Mouse (Mus musculus): ENCODE results near the gene Fkbp15. TPM values are rescaled to one million over a fixed set of nuclear protein-coding genes. Genes with fewer than 3 reads are reported as not detected.

The Fkbp15 gene
- total and polyA plus RNA-seq, 2 experiments from 2014 or later, result 11.8 to 34.3 TPM

DNA sequence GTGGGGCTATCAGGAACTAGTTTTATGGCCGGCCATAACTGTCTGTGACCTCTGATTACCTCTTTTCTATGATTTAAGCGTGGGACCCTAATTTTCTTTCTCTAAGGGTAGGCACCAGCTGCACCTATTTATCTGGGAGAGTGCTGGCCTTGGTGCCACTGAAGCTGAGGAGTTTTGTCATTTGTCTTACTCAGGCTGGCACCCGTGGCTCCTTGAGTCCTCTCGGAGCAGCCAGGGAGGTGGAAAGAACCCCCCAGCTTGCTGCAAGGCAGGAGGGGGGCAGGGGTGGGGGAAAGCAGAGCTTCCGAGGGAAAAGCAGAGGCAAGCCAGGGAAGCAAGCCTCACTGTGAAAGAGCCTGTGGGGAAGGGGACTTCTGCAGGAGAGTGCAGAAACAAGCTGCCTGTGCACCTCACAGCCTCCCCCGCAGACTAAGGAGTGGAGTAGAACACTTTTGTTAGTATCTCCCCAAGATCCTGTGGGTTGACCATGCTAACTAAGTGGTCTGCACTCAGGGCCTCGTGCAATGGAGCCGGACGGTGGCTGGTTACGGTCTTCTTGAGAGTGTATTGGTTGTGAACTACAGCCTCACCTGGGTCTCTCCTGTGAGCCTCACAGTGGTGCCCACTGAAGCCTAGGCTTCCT lies 67.0 kb downstream of the Fkbp15 start:
- Histone ChIP-seq H3K4me2 (ENCODE audit: low read depth, low read length) (no peak overlapping the region), H3K36me3 (replicated peaks; ENCODE audit: control insufficient read depth, insufficient read depth, low read length) (peaks cover 40% of the 10 kb centered on the region), H3K9ac (replicated peaks; ENCODE audit: low read depth, low read length) (no peak overlapping the region), H3K4me3 (ENCODE audit: low read depth, low read length) (no peak overlapping the region), H3K27me3 (ENCODE audit: control insufficient read depth, insufficient read depth, low read length) (no peaks in the 10 kb centered on the region), H3K27ac (ENCODE audit: low read depth) (no peak overlapping the region), H3K4me1 (ENCODE audit: control insufficient read depth, insufficient read depth) (peaks cover 12% of the 10 kb centered on the region), H3K9me3 (replicated peaks; ENCODE audit: control insufficient read depth, low read length) (no peaks in the 10 kb centered on the region)
- TF ChIP-seq EP300 (IDR thresholded peaks at IDR 0.05; ENCODE audit: low read depth), result no peak
- TF ChIP-seq CTCF (IDR thresholded peaks at IDR 0.05; ENCODE audit: low read depth), result no peak
- WGBS, result 79% methylated on average over 10 of the region's 10 CpGs
- DNase-seq (ENCODE audit: low spot score), result no peak
- no peak for ATAC-seq (ENCODE audit: insufficient read depth, low read depth)

DNA sequence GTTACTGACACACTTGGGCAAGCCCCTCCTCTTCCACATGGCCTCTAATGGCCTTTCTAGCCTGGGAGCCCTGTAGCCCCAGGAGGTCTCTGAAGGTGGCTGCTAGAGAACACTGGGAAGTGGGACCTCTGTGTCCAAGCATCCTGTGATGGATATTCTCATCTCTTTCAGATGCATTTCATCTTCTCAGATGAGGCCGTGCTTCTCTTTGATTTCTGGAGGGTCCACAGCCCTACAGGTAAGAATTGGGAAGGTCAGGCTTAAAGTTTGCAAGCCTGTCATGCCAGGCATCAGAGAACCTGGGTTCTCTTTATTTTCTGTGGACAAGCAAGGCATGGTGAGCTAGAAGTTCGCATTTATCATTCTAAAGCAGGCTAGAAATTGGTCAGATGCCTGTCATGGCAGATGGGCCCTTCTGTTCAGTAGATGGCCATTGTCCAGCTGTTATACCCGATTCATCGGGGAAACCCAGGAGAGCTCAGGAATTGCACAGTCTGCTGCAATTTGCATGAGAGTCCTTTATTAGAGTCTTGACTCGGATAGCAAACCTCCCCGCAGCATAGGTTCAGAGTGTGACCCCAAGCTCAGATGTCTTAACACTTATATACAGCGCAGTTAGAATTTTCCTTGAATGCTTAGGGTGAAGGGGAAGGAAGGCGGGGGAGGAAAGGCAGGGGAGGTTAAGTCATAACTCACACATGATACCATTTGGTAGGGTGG lies 67.7 kb downstream of the Fkbp15 start:
- no peak for DNase-seq (ENCODE audit: low spot score)
- ATAC-seq (ENCODE audit: insufficient read depth, low read depth), result no peak

DNA sequence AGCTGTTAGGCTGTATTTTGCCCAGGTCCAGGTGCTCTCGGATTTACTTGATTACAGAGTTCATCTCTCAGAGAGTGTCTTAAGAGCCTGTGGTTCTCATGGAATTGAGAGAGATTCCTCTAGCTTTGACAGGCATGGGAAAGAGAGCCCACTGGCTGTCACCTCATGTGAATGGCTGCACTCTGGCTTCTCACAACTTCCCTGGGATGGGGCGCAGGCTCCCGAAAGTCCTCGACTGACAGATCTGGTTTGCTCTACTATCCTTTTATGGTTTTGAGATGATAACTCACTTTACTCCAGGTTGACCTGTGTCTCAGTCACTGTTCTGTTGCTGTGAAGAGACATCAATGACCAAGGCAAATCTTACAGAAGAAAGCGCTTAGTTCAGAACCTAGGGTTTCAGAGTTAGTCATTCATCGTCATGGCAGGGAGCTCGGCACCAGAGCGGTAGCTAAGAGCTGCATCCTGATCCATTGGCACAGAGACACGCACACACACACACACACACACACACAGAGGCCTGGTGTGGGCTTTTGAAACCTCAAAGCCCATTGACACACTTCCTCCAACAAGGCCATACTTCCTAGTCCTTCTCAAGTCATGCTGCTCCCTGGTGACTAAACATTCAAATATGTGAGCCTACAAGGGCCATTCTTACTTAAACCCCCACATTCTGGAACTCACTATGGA lies 69.4 kb downstream of the Fkbp15 start:
- no peaks in the 10 kb centered on the region for H3K9me3 ChIP-seq (replicated peaks; ENCODE audit: control insufficient read depth, low read length)
- ATAC-seq (ENCODE audit: insufficient read depth, low read depth), result no peak
- WGBS, result 85% methylated on average over 9 of the region's 9 CpGs
- peaks cover 22% of the 10 kb centered on the region for H3K4me1 ChIP-seq (ENCODE audit: control insufficient read depth, insufficient read depth)
- no peak for DNase-seq (ENCODE audit: low spot score)
- no peak overlapping the region for H3K27ac ChIP-seq (ENCODE audit: low read depth)
- no peak overlapping the region for H3K4me3 ChIP-seq (ENCODE audit: low read depth, low read length)
- no peak overlapping the region for H3K9ac ChIP-seq (replicated peaks; ENCODE audit: low read depth, low read length)
- TF ChIP-seq CTCF (IDR thresholded peaks at IDR 0.05; ENCODE audit: low read depth) (no peak), EP300 (IDR thresholded peaks at IDR 0.05; ENCODE audit: low read depth) (no peak)
- no peaks in the 10 kb centered on the region for H3K27me3 ChIP-seq (ENCODE audit: control insufficient read depth, insufficient read depth, low read length)
- no peak overlapping the region for H3K4me2 ChIP-seq (ENCODE audit: low read depth, low read length)
- peaks cover 16% of the 10 kb centered on the region for H3K36me3 ChIP-seq (replicated peaks; ENCODE audit: control insufficient read depth, insufficient read depth, low read length)

More for the DNA sequence above, 67.7 kb downstream of the Fkbp15 start:
- 74% methylated on average over 8 of the region's 8 CpGs for WGBS
- Histone ChIP-seq H3K4me3 (ENCODE audit: low read depth, low read length) (no peak overlapping the region), H3K27me3 (ENCODE audit: control insufficient read depth, insufficient read depth, low read length) (no peaks in the 10 kb centered on the region), H3K36me3 (replicated peaks; ENCODE audit: control insufficient read depth, insufficient read depth, low read length) (peaks cover 33% of the 10 kb centered on the region), H3K4me1 (ENCODE audit: control insufficient read depth, insufficient read depth) (peaks cover 18% of the 10 kb centered on the region), H3K4me2 (ENCODE audit: low read depth, low read length) (no peak overlapping the region), H3K9me3 (replicated peaks; ENCODE audit: control insufficient read depth, low read length) (no peaks in the 10 kb centered on the region), H3K9ac (replicated peaks; ENCODE audit: low read depth, low read length) (no peak overlapping the region), H3K27ac (ENCODE audit: low read depth) (no peak overlapping the region)
- TF ChIP-seq EP300 (IDR thresholded peaks at IDR 0.05; ENCODE audit: low read depth), result no peak
- TF ChIP-seq CTCF (IDR thresholded peaks at IDR 0.05; ENCODE audit: low read depth), result no peak

DNA sequence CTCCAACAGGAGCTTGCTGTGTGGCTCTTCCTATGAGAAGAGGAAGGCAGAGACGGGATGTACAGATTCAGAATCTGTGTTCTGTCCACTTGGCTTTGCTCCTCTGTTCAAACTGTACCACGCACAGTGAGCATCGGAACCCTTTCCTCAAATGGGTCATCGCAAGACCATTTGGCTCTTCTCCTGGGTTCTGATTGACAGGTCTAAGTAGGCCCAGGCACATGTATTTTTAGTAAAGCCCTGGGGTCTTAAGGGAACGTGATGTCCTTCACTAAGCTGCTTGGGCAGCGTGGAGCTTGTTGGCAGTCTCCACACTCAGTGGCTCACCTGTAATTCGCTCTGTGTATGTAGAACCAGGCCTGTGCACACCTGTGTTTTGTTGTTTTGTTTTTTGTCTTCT lies 71.1 kb downstream of the Fkbp15 start:
- peaks cover 10% of the 10 kb centered on the region; the same call in 1 of the 2 replicates for H3K36me3 ChIP-seq (replicated peaks; ENCODE audit: control insufficient read depth, insufficient read depth, low read length)
- no peak overlapping the region for H3K27ac ChIP-seq (ENCODE audit: low read depth)
- DNase-seq (ENCODE audit: low spot score) (no peak), ATAC-seq (ENCODE audit: insufficient read depth, low read depth) (no peak)
- no peak overlapping the region for H3K4me2 ChIP-seq (ENCODE audit: low read depth, low read length)
- no peaks in the 10 kb centered on the region for H3K27me3 ChIP-seq (ENCODE audit: control insufficient read depth, insufficient read depth, low read length)
- peaks cover 22% of the 10 kb centered on the region for H3K4me1 ChIP-seq (ENCODE audit: control insufficient read depth, insufficient read depth)
- H3K4me3 ChIP-seq (ENCODE audit: low read depth, low read length), result no peak overlapping the region
- no peaks in the 10 kb centered on the region for H3K9me3 ChIP-seq (replicated peaks; ENCODE audit: control insufficient read depth, low read length)
- TF ChIP-seq EP300 (IDR thresholded peaks at IDR 0.05; ENCODE audit: low read depth), result no peak
- no peak for TF ChIP-seq CTCF (IDR thresholded peaks at IDR 0.05; ENCODE audit: low read depth)
- no peak overlapping the region for H3K9ac ChIP-seq (replicated peaks; ENCODE audit: low read depth, low read length)
- 49% methylated on average over 7 of the region's 7 CpGs for WGBS

DNA sequence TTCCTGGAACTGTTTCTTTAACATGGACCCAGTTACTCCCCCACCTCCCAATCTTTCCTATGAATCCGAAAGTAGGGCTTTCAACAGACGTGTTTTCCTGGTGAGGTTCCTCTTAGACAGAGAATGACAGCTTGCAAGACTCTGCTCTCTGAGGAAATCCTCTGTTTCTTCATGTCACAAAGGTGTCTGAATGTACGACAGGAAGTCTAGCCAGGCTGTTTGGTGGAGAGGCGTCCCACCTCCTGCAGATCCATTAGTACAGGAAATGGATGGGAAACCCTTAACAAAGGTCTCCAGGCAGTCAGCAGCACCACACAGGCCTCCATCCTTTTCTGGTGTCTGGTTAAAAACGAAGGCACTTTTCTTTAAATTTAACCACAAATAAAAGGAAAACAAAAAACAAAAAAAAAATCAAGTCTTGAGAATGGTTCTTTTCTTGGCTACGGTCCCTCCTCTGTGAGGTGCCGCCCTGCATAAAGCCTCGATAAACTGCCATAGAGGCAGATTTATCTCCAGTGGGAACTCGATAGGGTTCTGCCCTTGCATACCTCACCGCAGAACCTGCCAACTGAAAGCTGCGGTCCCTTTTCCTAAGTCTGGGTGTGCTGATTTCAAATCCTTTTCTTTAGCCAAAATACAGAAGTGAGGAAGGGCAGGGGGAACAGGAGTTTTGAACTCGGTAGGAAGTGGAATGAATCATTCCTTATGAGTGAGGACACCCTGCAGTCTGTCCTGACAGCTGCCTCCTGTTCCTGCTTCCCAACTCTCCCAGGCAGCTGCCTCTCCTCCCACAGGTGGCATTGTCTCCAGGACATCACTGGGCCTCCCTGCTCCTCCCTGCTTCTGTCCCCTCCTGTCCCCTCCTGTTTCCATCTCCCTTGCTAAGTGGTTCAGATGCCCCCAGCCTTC lies 73.1 kb downstream of the Fkbp15 start:
- TF ChIP-seq EP300 (IDR thresholded peaks at IDR 0.05; ENCODE audit: low read depth) (no peak), CTCF (IDR thresholded peaks at IDR 0.05; ENCODE audit: low read depth) (no peak)
- peak overlapping the region; percentile 77 for H3K4me2 ChIP-seq (ENCODE audit: low read depth, low read length)
- no peaks in the 10 kb centered on the region for H3K27me3 ChIP-seq (ENCODE audit: control insufficient read depth, insufficient read depth, low read length)
- H3K4me1 ChIP-seq (ENCODE audit: control insufficient read depth, insufficient read depth), result peaks cover 22% of the 10 kb centered on the region
- DNase-seq (ENCODE audit: low spot score) (peak; percentile 16), ATAC-seq (ENCODE audit: insufficient read depth, low read depth) (peak; percentile 7; the same call in 1 of the 2 replicates)
- 5% methylated on average over 12 of the region's 12 CpGs for WGBS
- peak overlapping the region; percentile 66 for H3K4me3 ChIP-seq (ENCODE audit: low read depth, low read length)
- H3K9me3 ChIP-seq (replicated peaks; ENCODE audit: control insufficient read depth, low read length), result no peaks in the 10 kb centered on the region
- H3K27ac ChIP-seq (ENCODE audit: low read depth), result peak overlapping the region; percentile 84
- peak overlapping the region; percentile 60; the same call in 1 of the 2 replicates for H3K9ac ChIP-seq (replicated peaks; ENCODE audit: low read depth, low read length)
- no peaks in the 10 kb centered on the region; the same call in 1 of the 2 replicates for H3K36me3 ChIP-seq (replicated peaks; ENCODE audit: control insufficient read depth, insufficient read depth, low read length)
